Mouse (Mus musculus): ENCODE results near the gene Vmn2r40. TPM values are rescaled to one million over a fixed set of nuclear protein-coding genes. Genes with fewer than 3 reads are reported as not detected.
"Not testable (repeated sequence)": the region's sequence is repeated elsewhere in the genome, so short reads cannot be mapped to it uniquely, and the experiment has no call there.

Gene Vmn2r40
- not detected in 2 replicates for polyA plus RNA-seq (2012; rRNA removed)
- polyA plus RNA-seq (2014; fragmentation: Nextera tagmentation; extraction: Ambion mirVana), result not detected in 2 replicates

- not testable (repeated sequence) for H3K36me3 ChIP-seq (ENCODE audit: control insufficient read depth, insufficient read depth, low read length); H3K4me3 ChIP-seq (replicated peaks; ENCODE audit: low read length); H3K9me3 ChIP-seq (ENCODE audit: control insufficient read depth, low read length); DNase-seq (ENCODE audit: low spot score); H3K9ac ChIP-seq (ENCODE audit: low read depth, low read length, severe bottlenecking); H3K4me2 ChIP-seq (replicated peaks; ENCODE audit: low read depth, low read length, severe bottlenecking); H3K27me3 ChIP-seq (ENCODE audit: control insufficient read depth, insufficient read depth, low read length); H3K4me1 ChIP-seq (ENCODE audit: control insufficient read depth, insufficient read depth, low read length); ATAC-seq (ENCODE audit: low FRiP score, low read depth); H3K27ac ChIP-seq (replicated peaks; ENCODE audit: low read depth, low read length)
- no CpG with 5 or more reads among the region's 1 CpGs for WGBS
Measured at GRCm38 (mm10) chr7:8931335-8931734, at the start of gene Vmn2r40. TSS of gene Vmn2r40 (minus strand) at chr7:8931435.

Other genes starting within 250 kb of the Vmn2r40 start
- not detected in 2 replicates for gene Vmn2r39, start 99.4 kb upstream of the Vmn2r40 start, polyA plus RNA-seq (2012; rRNA removed)
- gene Vmn2r39, start 99.4 kb upstream of the Vmn2r40 start, polyA plus RNA-seq (2014; fragmentation: Nextera tagmentation; extraction: Ambion mirVana), result not detected in 2 replicates
- gene Vmn2r38, start 166.4 kb upstream of the Vmn2r40 start, polyA plus RNA-seq (2012; rRNA removed), result not detected in 2 replicates
- gene Vmn2r38, start 166.4 kb upstream of the Vmn2r40 start, polyA plus RNA-seq (2014; fragmentation: Nextera tagmentation; extraction: Ambion mirVana), result not detected in 2 replicates